Mouse (Mus musculus) MN1 (cell line): ENCODE measurements around the gene Olfr463.

ENCODE experiments used
- DNase-seq: peaks from one replicate; pipeline ENCODE4 v3.0.0-alpha.2; 2016; ENCODE audit warnings: low spot score

The Olfr463 gene

GRCm38 (mm10) chr11:87846968-87847600 is 50.1 kb downstream of the Olfr463 start:
- DNase-seq = no peak
